Mouse (Mus musculus): ENCODE data around the gene Adcy2. TPM values are rescaled to one million over a fixed set of nuclear protein-coding genes. Genes with fewer than 3 reads are reported as not detected.

The Adcy2 gene
- 20.6 and 22.2 TPM in 2 replicates for polyA plus RNA-seq (2015; fragmentation: Nextera tagmentation; extraction: Ambion mirVana)

DNA sequence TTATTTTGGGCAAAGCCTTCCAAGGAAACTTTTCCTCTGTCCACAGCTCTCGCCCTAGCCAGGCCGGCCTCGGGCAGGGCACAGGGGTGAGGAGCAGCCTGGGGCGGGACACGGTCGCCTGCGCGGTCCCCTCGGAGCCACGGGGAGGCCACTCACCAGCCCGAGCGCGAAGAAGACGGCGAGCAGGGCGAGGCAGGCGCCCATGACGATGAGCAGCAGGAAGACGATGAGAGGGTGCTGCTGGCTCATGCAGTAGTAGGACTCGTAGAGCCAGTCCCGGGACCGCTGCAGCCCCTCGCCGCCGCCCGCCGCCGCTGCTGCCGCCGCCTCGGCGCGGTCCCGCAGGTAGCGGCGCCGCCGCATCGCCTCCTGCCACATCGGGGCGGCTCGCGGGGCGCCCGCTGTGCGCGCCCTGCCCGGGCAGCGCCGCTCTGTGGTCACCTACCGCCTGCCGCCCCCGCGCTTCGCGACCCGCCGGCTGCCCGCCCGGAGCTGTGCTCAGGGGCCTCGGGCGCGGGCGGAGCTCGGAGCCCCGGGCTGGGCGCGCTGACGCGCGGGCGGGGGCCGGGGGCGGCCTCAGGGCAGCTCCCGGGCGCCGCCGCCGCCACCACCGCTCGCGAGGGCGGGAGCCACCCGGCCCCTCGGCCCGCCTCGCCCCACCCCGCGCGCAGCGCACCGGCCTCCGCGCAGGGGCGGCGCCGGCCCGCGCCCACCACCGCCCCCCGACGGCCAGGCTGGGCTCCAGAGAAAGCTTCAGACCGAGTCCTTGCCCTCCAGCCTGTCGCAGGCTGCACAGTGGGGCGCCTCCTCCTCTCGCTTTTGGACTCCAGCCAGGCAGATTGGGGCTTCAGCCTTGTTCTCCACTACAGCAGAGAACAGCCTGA, at the start of gene Adcy2:
Gene Adcy2 (minus strand): TSS at position 624 of the 884 bp plus-strand sequence.
- peak within 1 kb of the TSS; percentile 78 for H3K4me2 ChIP-seq
- peak within 1 kb of the TSS; percentile 60 for H3K4me3 ChIP-seq
- peak; percentile 93 for ATAC-seq (ENCODE audit: borderline replicate concordance, extremely low read depth, low FRiP score, low TSS enrichment)
- H3K27me3 ChIP-seq = peaks cover 27% of the 10 kb centered on the region
- WGBS = under 1% methylated on average over 72 of the region's 106 CpGs
- peaks cover 24% of the 10 kb centered on the region for H3K4me1 ChIP-seq
- peak within 1 kb of the TSS; percentile 85 for H3K27ac ChIP-seq
- peak within 1 kb of the TSS; percentile 80 for H3K9ac ChIP-seq
- no peaks in the 10 kb centered on the region for H3K36me3 ChIP-seq
- no peaks in the 10 kb centered on the region for H3K9me3 ChIP-seq

DNA sequence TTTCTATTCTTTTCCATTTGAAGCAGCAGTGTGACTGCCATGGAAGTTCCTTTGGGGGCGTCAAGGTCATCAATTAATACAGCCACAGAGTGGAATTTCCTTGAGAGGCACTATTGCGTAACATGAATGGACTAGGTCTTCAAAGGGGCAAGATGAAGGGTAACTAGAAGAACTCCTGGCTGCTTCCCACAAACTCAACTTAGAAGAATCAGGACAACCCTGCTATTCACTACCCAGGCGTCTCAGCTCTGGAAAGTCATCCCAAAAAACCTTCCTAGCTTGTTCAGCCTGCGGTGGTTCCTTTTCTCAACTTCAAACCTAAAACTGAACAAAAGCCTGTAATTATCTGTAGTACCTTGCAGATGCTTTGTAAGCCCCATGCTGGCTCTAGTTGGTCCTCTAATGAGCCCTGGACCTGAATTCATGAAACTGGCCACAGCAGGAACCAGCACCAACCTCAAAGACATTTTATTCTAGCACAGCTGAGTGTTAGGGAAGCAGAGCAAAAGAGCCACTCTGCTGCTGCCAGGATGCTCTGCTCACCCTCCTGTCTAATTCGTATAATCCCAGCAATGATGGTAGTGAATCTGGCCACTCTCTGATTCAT, 37.8 kb upstream of the Adcy2 start:
- WGBS = 82% methylated on average over 5 of the region's 5 CpGs
- no peaks in the 10 kb centered on the region for H3K9me3 ChIP-seq
- no peak overlapping the region for H3K27ac ChIP-seq
- no peaks in the 10 kb centered on the region for H3K27me3 ChIP-seq
- no peak overlapping the region for H3K4me2 ChIP-seq
- H3K4me1 ChIP-seq = no peaks in the 10 kb centered on the region
- H3K4me3 ChIP-seq = no peak overlapping the region
- H3K9ac ChIP-seq = no peak overlapping the region
- no peaks in the 10 kb centered on the region for H3K36me3 ChIP-seq
- ATAC-seq (ENCODE audit: borderline replicate concordance, extremely low read depth, low FRiP score, low TSS enrichment) = no peak

DNA sequence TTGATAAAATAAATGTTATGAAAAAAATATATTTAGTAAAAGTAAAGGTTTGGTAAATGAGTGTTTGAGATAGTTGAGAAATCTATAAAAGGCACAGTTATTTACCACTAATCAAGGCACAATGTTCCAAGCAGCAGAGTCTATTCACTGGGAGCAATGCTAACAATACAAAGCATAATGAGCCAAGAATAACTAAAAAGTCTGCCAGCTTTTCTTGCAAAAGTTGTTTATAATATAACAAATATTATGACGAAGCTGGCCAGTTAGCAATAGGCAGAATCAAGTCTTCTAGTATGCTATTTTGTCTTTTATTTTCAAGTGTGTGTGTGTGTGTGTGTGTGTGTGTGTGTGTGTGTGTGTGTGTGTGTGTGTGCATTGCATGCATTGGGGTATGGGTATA, 35.3 kb upstream of the Adcy2 start:
- no peak overlapping the region for H3K9ac ChIP-seq
- no peaks in the 10 kb centered on the region for H3K9me3 ChIP-seq
- peak overlapping the region; percentile 43; the same call in 1 of the 2 replicates for H3K27ac ChIP-seq
- H3K4me1 ChIP-seq = no peaks in the 10 kb centered on the region
- no peaks in the 10 kb centered on the region for H3K36me3 ChIP-seq
- WGBS = 40% methylated on average over 1 of the region's 1 CpGs
- no peak overlapping the region for H3K4me3 ChIP-seq
- ATAC-seq (ENCODE audit: borderline replicate concordance, extremely low read depth, low FRiP score, low TSS enrichment) = 0 out of 2 replicates have a peak, but pooled peaks have one; percentile 16
- no peak overlapping the region for H3K4me2 ChIP-seq
- no peaks in the 10 kb centered on the region for H3K27me3 ChIP-seq

DNA sequence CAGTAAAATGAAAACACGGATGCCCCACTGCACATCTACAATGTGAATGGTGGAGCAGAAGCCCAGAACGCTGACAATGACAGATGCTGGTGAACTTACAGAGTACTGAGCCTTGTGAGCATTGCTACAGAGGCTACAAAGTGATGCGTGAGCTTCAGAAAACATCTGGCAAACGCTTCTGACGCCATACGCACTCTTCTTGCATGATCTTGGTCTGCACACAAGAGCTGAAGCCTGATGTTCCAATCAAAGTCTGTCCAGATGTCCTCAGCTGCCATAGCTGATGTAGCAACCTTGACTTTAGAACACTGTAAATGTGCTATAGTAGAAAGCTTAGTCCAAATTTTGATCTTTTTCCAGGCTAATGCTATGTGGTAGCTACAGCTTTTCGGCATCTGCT, 34.2 kb upstream of the Adcy2 start:
- Histone ChIP-seq H3K4me3 (no peak overlapping the region), H3K4me1 (no peaks in the 10 kb centered on the region), H3K9ac (no peak overlapping the region), H3K27me3 (no peaks in the 10 kb centered on the region), H3K27ac (peak overlapping the region; percentile 56), H3K4me2 (no peak overlapping the region), H3K9me3 (no peaks in the 10 kb centered on the region), H3K36me3 (no peaks in the 10 kb centered on the region)
- ATAC-seq (ENCODE audit: borderline replicate concordance, extremely low read depth, low FRiP score, low TSS enrichment) = peak; percentile 91
- WGBS = 57% methylated on average over 7 of the region's 7 CpGs

DNA sequence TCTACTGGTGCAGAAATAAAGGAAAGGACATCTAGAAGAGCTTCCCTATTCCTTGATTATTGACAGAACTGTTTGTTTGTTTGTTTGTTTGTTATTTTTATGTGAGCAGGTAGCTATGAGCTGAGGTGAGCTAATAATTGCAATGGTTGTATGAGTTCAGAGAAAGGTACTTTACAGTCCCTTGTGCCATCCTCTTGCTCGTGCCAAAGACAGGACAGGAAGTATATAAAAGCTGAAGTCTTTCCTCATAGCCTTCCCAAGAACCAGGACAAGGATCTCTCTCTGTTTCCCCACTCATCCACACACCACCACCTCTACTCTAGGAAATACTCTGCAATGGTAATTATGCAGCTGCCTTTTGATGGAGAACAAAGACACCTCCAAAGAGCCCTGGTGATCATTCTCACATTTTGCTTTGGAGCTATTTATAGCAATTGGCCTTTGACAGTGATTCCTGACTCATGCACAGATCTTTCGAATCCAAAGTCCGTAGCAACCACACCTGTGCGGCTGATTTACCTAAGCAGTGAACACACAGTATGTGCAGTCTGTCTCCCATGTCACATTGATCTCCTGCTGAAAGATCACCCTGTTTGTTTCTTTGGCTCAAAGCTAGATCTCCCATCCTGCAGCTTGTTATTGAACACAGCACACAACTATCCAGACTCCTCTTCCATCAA, 29.9 kb upstream of the Adcy2 start:
- Histone ChIP-seq H3K4me1 (no peaks in the 10 kb centered on the region), H3K9me3 (no peaks in the 10 kb centered on the region), H3K4me3 (no peak overlapping the region), H3K4me2 (no peak overlapping the region), H3K27ac (no peak overlapping the region), H3K27me3 (no peaks in the 10 kb centered on the region), H3K36me3 (no peaks in the 10 kb centered on the region), H3K9ac (no peak overlapping the region)
- no peak for ATAC-seq (ENCODE audit: borderline replicate concordance, extremely low read depth, low FRiP score, low TSS enrichment)
- 72% methylated on average over 4 of the region's 4 CpGs for WGBS

DNA sequence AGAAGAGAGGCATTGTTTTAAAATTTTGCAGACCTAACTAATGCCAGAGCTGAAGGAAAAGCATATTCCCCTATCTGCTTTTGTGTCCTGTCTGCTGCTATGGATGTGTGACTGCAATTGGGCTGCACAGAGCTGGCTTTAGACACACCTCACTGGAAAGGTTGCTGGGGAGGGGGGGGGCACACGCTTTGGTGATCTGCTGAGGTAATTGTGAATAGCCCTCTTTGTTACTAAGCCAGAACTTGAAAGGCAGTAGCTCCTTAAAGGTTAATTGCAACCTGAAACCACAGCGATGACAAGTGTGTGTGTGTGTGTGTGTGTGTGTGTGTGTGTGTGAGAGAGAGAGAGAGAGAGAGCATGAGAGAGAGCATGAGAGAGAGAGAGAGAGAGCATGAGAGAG, 25.6 kb upstream of the Adcy2 start:
- 32% methylated on average over 2 of the region's 2 CpGs for WGBS
- Histone ChIP-seq H3K27me3 (no peaks in the 10 kb centered on the region), H3K9ac (no peak overlapping the region), H3K27ac (no peak overlapping the region), H3K4me2 (no peak overlapping the region), H3K36me3 (no peaks in the 10 kb centered on the region), H3K9me3 (no peaks in the 10 kb centered on the region), H3K4me3 (no peak overlapping the region), H3K4me1 (no peaks in the 10 kb centered on the region)
- ATAC-seq (ENCODE audit: borderline replicate concordance, extremely low read depth, low FRiP score, low TSS enrichment) = no peak

DNA sequence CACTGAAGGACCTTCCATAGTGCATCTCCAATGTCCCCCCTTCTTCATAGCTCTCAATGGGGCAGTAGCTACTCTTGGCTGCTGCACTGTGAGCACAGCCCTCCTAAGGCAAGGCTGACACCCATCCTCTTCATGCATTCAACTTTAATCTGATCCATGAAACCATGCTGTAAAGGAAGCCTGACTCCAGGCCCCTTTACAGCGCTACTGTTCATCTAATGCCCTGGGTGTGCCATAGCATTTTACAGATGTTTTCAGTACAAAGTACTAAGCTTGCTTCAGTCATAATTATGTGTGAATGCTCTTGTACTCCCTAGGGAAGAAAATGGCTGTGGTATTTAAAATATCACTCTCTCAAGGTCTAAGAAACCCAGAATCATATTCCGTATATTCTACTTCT, 23.9 kb upstream of the Adcy2 start:
- Histone ChIP-seq H3K9ac (no peak overlapping the region), H3K36me3 (no peaks in the 10 kb centered on the region), H3K9me3 (no peaks in the 10 kb centered on the region), H3K4me1 (no peaks in the 10 kb centered on the region), H3K27ac (no peak overlapping the region), H3K4me2 (no peak overlapping the region), H3K27me3 (no peaks in the 10 kb centered on the region), H3K4me3 (no peak overlapping the region)
- no peak for ATAC-seq (ENCODE audit: borderline replicate concordance, extremely low read depth, low FRiP score, low TSS enrichment)
- 85% methylated on average over 2 of the region's 2 CpGs for WGBS

DNA sequence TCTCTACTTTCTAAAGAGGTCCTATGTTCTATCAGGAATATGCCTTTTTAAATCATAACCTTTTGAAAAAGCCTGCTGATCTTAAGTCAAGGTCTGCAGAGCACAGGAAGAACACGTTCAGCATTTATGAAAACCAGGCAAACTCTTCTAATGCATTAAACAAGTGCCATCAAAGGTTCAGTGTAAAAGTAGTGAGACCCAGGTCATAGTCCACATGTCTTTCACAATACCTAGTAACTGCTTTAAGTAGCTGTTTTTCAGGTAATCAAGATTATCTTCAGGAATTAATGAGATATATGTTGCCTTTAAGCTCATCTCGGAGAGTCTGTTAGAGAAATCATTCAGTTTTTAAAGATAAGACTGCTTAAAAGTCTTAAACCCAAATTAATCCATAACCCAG, 21.2 kb upstream of the Adcy2 start:
- Histone ChIP-seq H3K27ac (no peak overlapping the region), H3K4me2 (no peak overlapping the region), H3K36me3 (no peaks in the 10 kb centered on the region), H3K9ac (no peak overlapping the region), H3K9me3 (no peaks in the 10 kb centered on the region), H3K4me1 (no peaks in the 10 kb centered on the region), H3K4me3 (no peak overlapping the region), H3K27me3 (no peaks in the 10 kb centered on the region)
- 58% methylated on average over 2 of the region's 2 CpGs for WGBS
- no peak for ATAC-seq (ENCODE audit: borderline replicate concordance, extremely low read depth, low FRiP score, low TSS enrichment)

DNA sequence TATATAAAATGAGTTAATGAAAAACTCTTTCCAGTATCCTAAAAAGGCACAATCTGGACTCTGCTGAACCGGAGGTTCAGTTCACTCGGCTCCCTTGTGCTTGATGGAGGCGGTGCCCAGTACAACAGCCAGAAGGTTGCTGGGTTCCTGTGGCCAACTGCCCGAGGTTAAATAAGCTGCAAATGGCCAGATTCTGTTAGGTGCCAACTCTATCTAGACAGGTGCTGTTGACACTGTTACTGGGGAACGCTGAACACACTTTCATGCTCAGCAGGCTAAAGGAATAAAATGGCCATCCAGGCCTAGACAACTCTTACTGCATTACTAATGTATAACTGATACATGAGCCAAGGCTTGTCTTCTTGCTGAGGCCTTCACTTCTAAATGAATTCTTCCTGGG, 7.6 kb upstream of the Adcy2 start:
- ATAC-seq (ENCODE audit: borderline replicate concordance, extremely low read depth, low FRiP score, low TSS enrichment) = no peak
- Histone ChIP-seq H3K4me3 (no peak overlapping the region), H3K9me3 (no peaks in the 10 kb centered on the region), H3K4me1 (peaks cover 5% of the 10 kb centered on the region; the same call in 1 of the 2 replicates), H3K27me3 (no peaks in the 10 kb centered on the region), H3K9ac (no peak overlapping the region), H3K36me3 (no peaks in the 10 kb centered on the region), H3K4me2 (no peak overlapping the region), H3K27ac (no peak overlapping the region)
- 60% methylated on average over 5 of the region's 5 CpGs for WGBS

DNA sequence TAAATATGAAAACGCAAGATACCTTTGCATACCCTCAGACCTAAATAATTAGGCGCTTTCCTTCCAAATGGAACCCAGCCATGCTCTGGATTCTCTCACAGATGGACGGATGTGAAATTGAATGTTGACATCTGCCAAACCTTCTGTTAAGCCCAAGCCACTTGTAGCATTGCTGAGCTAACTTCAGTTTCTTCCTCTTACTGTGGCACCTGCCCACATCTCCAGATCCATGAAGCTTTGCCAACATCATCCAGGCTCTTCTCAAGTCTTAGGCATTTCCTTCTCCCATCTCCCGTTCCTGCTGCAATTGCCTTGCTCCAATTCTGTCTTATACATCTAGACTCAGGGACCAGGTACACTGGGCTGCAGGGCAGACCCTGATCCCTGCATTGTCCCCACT, 6.8 kb upstream of the Adcy2 start:
- Histone ChIP-seq H3K4me1 (peaks cover 5% of the 10 kb centered on the region; the same call in 1 of the 2 replicates), H3K4me3 (no peak overlapping the region), H3K9ac (no peak overlapping the region), H3K4me2 (no peak overlapping the region), H3K27ac (no peak overlapping the region), H3K36me3 (no peaks in the 10 kb centered on the region), H3K9me3 (no peaks in the 10 kb centered on the region), H3K27me3 (no peaks in the 10 kb centered on the region)
- 69% methylated on average over 4 of the region's 4 CpGs for WGBS
- ATAC-seq (ENCODE audit: borderline replicate concordance, extremely low read depth, low FRiP score, low TSS enrichment) = no peak

DNA sequence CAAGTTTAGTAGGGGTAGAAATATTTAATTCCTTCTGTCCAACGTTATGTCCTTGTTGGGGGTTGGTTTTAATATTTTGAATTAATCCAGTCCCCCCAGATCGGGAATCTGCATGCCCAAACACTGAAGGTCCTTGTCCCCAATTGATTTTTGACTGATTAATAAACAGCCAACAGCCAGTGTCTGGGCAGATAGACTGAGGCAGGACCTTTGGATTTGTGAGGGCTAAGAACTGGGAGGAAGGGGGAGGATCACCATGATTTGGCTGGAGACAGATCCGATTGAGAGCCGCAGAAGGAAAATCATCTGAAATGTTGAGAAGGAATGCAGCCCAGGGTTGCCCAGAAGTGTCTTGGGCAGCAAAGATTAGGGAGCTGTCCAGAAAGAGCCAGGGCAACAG, 5.1 kb upstream of the Adcy2 start:
- no peak overlapping the region for H3K4me2 ChIP-seq
- H3K36me3 ChIP-seq = no peaks in the 10 kb centered on the region
- H3K27me3 ChIP-seq = peaks cover 11% of the 10 kb centered on the region; the same call in 1 of the 2 replicates
- H3K4me1 ChIP-seq = peaks cover 10% of the 10 kb centered on the region
- no peak overlapping the region for H3K4me3 ChIP-seq
- no peak overlapping the region for H3K9ac ChIP-seq
- ATAC-seq (ENCODE audit: borderline replicate concordance, extremely low read depth, low FRiP score, low TSS enrichment) = no peak
- 77% methylated on average over 4 of the region's 4 CpGs for WGBS
- no peak overlapping the region for H3K27ac ChIP-seq
- H3K9me3 ChIP-seq = no peaks in the 10 kb centered on the region

DNA sequence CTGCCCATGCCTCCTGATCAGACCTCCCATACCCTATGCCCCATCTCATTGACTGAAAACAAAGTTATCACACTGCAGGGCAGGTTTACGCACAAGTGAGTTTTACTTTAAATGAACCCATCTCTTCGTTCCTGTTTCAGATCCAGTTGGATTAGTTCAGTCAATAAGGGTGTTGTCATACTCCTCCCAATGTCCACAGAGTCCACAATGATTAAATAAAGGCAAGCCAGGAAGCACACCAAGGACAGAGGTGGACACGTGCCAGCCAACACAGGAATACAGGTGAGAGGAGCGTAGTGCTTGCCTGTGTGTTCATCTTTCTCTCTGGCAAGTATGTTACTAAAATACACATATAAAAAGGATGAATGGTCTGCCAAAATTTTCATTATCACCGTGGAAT, 3.3 kb upstream of the Adcy2 start:
- ATAC-seq (ENCODE audit: borderline replicate concordance, extremely low read depth, low FRiP score, low TSS enrichment) = no peak
- H3K27ac ChIP-seq = no peak overlapping the region
- no peak overlapping the region for H3K9ac ChIP-seq
- no peak overlapping the region for H3K4me3 ChIP-seq
- no peak overlapping the region for H3K4me2 ChIP-seq
- no peaks in the 10 kb centered on the region for H3K9me3 ChIP-seq
- no peaks in the 10 kb centered on the region for H3K36me3 ChIP-seq
- H3K4me1 ChIP-seq = peaks cover 14% of the 10 kb centered on the region
- peaks cover 23% of the 10 kb centered on the region for H3K27me3 ChIP-seq
- 53% methylated on average over 5 of the region's 5 CpGs for WGBS
